Mouse (Mus musculus) inflammation-experienced regulatory T-cells, adult 6 months (primary cell): ENCODE measurements around the gene Ube2i. TPM values are rescaled to one million over a fixed set of nuclear protein-coding genes. Genes with fewer than 3 reads are reported as not detected.
A peak's percentile ranks its signal among the peaks of the same experiment; 100 is the strongest.

Experiments
- ATAC-seq: one replicate; pipeline ENCODE4 v1.8.0; 2017
- polyA plus RNA-seq, 3 experiments: library from polyadenylated mRNA; unstranded; fragments of 100-300 nt; shearing (Covaris generic); gene quantifications; one replicate each; pipeline ENCODE4 v1.2.1; 2017

The Ube2i gene
- polyA plus RNA-seq = 100 to 1,000 TPM; 418 to 487 (median 438) TPM

GRCm38 (mm10) chr17:25274571-25275346 lies at the start of gene Ube2i:
Gene Ube2i, minus strand, starts transcription at chr17:25274622.
- ATAC-seq = no peak

GRCm38 (mm10) chr17:25322930-25323329 lies 48.5 kb upstream of the Ube2i start:
- no peak for ATAC-seq

- no peak for ATAC-seq
Measured at GRCm38 (mm10) chr17:25320819-25321218, 46.4 kb upstream of the Ube2i start.

GRCm38 (mm10) chr17:25318354-25318753 lies 43.9 kb upstream of the Ube2i start, which contains the start of gene Prss29:
Gene Prss29, plus strand, starts transcription at chr17:25318654.
- ATAC-seq = no peak

GRCm38 (mm10) chr17:25308346-25308745 lies 33.9 kb upstream of the Ube2i start, which contains the start of gene Prss28:
Gene Prss28, plus strand, starts transcription at chr17:25308646.
- no peak for ATAC-seq

- ATAC-seq = no peak
Measured at GRCm38 (mm10) chr17:25298094-25298493, 23.7 kb upstream of the Ube2i start, which contains the start of gene Prss34. Gene Prss34, plus strand, starts transcription at chr17:25298394.

- ATAC-seq = no peak
Measured at GRCm38 (mm10) chr17:25294111-25294510, 19.7 kb upstream of the Ube2i start.

GRCm38 (mm10) chr17:25293495-25293894 lies 19.1 kb upstream of the Ube2i start:
- ATAC-seq = no peak

- no peak for ATAC-seq
Measured at GRCm38 (mm10) chr17:25290411-25290810, 16.0 kb upstream of the Ube2i start.

- ATAC-seq = no peak
Measured at GRCm38 (mm10) chr17:25288842-25289241, 14.4 kb upstream of the Ube2i start.

GRCm38 (mm10) chr17:25285033-25285432 lies 10.6 kb upstream of the Ube2i start:
- ATAC-seq = peak; percentile 52

GRCm38 (mm10) chr17:25282133-25282532 lies 7.7 kb upstream of the Ube2i start:
- ATAC-seq = peak; percentile 43

GRCm38 (mm10) chr17:25275833-25276232 lies 1.4 kb upstream of the Ube2i start:
- no peak for ATAC-seq

GRCm38 (mm10) chr17:25273706-25274501 lies 518 bp downstream of the Ube2i start:
- ATAC-seq = peak; percentile 79

- ATAC-seq = peak; percentile 73
Measured at GRCm38 (mm10) chr17:25272951-25273705, 1.3 kb downstream of the Ube2i start.

- ATAC-seq = no peak
Measured at GRCm38 (mm10) chr17:25272326-25272725, 2.1 kb downstream of the Ube2i start.

- no peak for ATAC-seq
Measured at GRCm38 (mm10) chr17:25270795-25271335, 3.6 kb downstream of the Ube2i start.

- ATAC-seq = no peak
Measured at GRCm38 (mm10) chr17:25264453-25264852, 10.0 kb downstream of the Ube2i start.

GRCm38 (mm10) chr17:25257804-25258261 lies 16.6 kb downstream of the Ube2i start:
- ATAC-seq = peak; percentile 75

- ATAC-seq = no peak
Measured at GRCm38 (mm10) chr17:25256140-25256754, 18.2 kb downstream of the Ube2i start, which contains the start of gene Baiap3. Gene Baiap3, minus strand, starts transcription at chr17:25256364.

- ATAC-seq = peak; percentile 56
Measured at GRCm38 (mm10) chr17:25255110-25255509, 19.3 kb downstream of the Ube2i start.

GRCm38 (mm10) chr17:25253760-25254159 lies 20.7 kb downstream of the Ube2i start:
- ATAC-seq = no peak
